Mouse (Mus musculus) gastrocnemius, postnatal 36 days (tissue): ENCODE data around the gene Efna2. TPM values are rescaled to one million over a fixed set of nuclear protein-coding genes. Genes with fewer than 3 reads are reported as not detected.
"Not testable (repeated sequence)": the region's sequence is repeated elsewhere in the genome, so short reads cannot be mapped to it uniquely, and the experiment has no call there.

Experiments
- DNase-seq, 2 experiments: peaks; one replicate each; pipeline ENCODE4 v3.0.0; 2022
- intact Hi-C: fragments of 180-260 bp; cut with DNase I; formaldehyde crosslinking; loops from one replicate; pipeline ENCODE4 v1.15.1; 2025
- total RNA-seq, 2 experiments: library from RNA; stranded (reverse); gene quantifications; 2 replicates each; pipeline ENCODE4 v1.2.3; 2021

Gene Efna2
- total RNA-seq, 2 experiments from 2014 or later, result 0.27 to 0.31 TPM

- DNase-seq, result no peak
- intact Hi-C loops, result no loop called here
Observed at GRCm38 (mm10) chr10:80180288-80180687, 1.0 kb downstream of the Efna2 start.

GRCm38 (mm10) chr10:80180823-80181222, 1.5 kb downstream of the Efna2 start:
- intact Hi-C loops, result no loop called here
- DNase-seq, result no peak

- intact Hi-C loops, result no loop called here
- DNase-seq, result no peak
Observed at GRCm38 (mm10) chr10:80182547-80182946, 3.3 kb downstream of the Efna2 start.

GRCm38 (mm10) chr10:80186649-80187048, 7.4 kb downstream of the Efna2 start:
- DNase-seq, result no peak
- intact Hi-C loops, result no loop called here

GRCm38 (mm10) chr10:80187739-80188138, 8.5 kb downstream of the Efna2 start:
- intact Hi-C loops, result no loop called here
- no peak for DNase-seq

- intact Hi-C loops, result no loop called here
- no peak for DNase-seq
Observed at GRCm38 (mm10) chr10:80188453-80189024, 9.3 kb downstream of the Efna2 start.

GRCm38 (mm10) chr10:80189999-80190398, 10.7 kb downstream of the Efna2 start:
- no peak for DNase-seq
- intact Hi-C loops, result no loop called here

- DNase-seq, result no peak
- intact Hi-C loops, result no loop called here
Observed at GRCm38 (mm10) chr10:80190491-80191051, 11.3 kb downstream of the Efna2 start.

GRCm38 (mm10) chr10:80193976-80194375, 14.7 kb downstream of the Efna2 start:
- intact Hi-C loops, result no loop called here
- DNase-seq, result no peak

GRCm38 (mm10) chr10:80194441-80194840, 15.2 kb downstream of the Efna2 start:
- intact Hi-C loops, result no loop called here

GRCm38 (mm10) chr10:80196167-80196566, 16.9 kb downstream of the Efna2 start:
- intact Hi-C loops, result no loop called here
- DNase-seq, result no peak

More at GRCm38 (mm10) chr10:80194441-80194840, 15.2 kb downstream of the Efna2 start:
- no peak for DNase-seq

GRCm38 (mm10) chr10:80196778-80197581, 17.7 kb downstream of the Efna2 start:
- intact Hi-C loops, result no loop called here
- DNase-seq, result no peak

- intact Hi-C loops, result loop anchor here (1.0 kb wide), 1 partner anchor 46 kb away; no protein-coding TSS in a partner anchor
- peak; percentile 57 to 84 for DNase-seq
Observed at GRCm38 (mm10) chr10:80199440-80200008, 20.2 kb downstream of the Efna2 start.

- intact Hi-C loops, result no loop called here
- DNase-seq, result no peak
Observed at GRCm38 (mm10) chr10:80200485-80200884, 21.2 kb downstream of the Efna2 start.

- no peak for DNase-seq
- intact Hi-C loops, result no loop called here
Observed at GRCm38 (mm10) chr10:80204055-80204454, 24.8 kb downstream of the Efna2 start.

- intact Hi-C loops, result no loop called here
- DNase-seq, result no peak
Observed at GRCm38 (mm10) chr10:80207201-80207600, 27.9 kb downstream of the Efna2 start.

GRCm38 (mm10) chr10:80207676-80208075, 28.4 kb downstream of the Efna2 start:
- no peak for DNase-seq
- intact Hi-C loops, result no loop called here

- DNase-seq, result no peak
- intact Hi-C loops, result no loop called here
Observed at GRCm38 (mm10) chr10:80208248-80208647, 29.0 kb downstream of the Efna2 start.

GRCm38 (mm10) chr10:80208841-80209371, 29.6 kb downstream of the Efna2 start:
- intact Hi-C loops, result no loop called here
- DNase-seq, result no peak

- intact Hi-C loops, result not testable (repeated sequence)
Observed at GRCm38 (mm10) chr10:80211547-80212103, 32.3 kb downstream of the Efna2 start.

More at GRCm38 (mm10) chr10:80211547-80212103, 32.3 kb downstream of the Efna2 start:
- DNase-seq, result not testable (repeated sequence)
